In the genomic region with DNA sequence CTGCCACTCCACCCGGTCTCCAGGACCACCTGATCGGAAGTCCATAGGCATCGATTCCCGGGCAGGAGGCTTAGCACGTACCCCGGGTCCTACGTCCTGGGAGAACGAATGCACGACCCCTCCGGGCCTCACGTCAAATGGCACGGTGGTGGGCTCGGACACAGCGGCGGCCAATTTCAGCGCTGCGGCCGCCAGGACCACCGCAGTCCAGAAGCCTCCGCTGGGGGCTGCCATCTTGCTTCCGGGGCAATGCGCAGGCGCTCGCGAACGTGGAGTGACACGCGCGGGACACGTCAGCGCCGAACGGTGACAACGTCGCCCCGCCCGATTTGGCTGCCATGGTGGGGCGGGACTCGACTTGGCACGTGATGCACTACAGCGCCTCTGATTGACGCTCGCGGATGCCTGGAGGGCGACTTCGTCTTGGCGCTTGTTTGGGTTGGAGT, we compare ENCODE assay signal across 7 mouse cellular contexts. TPM values are rescaled to one million over a fixed set of nuclear protein-coding genes. Genes with fewer than 3 reads are reported as not detected.
DNase-seq lines count a peak whose midpoint lies in the region; ATAC-seq lines count a peak whose summit lies in the region.

TSS of gene Mydgf (minus strand) at position 263 of the 446 bp plus-strand sequence.

- H3K4me2 ChIP-seq in embryonic facial prominence, embryonic 12.5 days (replicated peaks), result peak within 1 kb of the TSS; percentile 91
- peak within 1 kb of the TSS; percentile 78 for H3K4me2 ChIP-seq in limb, embryonic 11.5 days (ENCODE audit: low read depth, severe bottlenecking)
- H3K4me2 ChIP-seq in midbrain, embryonic 14.5 days (ENCODE audit: low read length), result peak within 1 kb of the TSS; percentile 66

- WGBS in embryonic facial prominence, embryonic 12.5 days, result under 1% methylated on average over 47 of the region's 47 CpGs
- under 1% methylated on average over 47 of the region's 47 CpGs for WGBS in limb, embryonic 11.5 days
- under 1% methylated on average over 47 of the region's 47 CpGs for WGBS in midbrain, embryonic 14.5 days

- peak; percentile 69 for ATAC-seq in embryonic facial prominence, embryonic 12.5 days (ENCODE audit: insufficient number of reproducible peaks, insufficient read depth, low FRiP score, low TSS enrichment)
- ATAC-seq in limb, embryonic 11.5 days (ENCODE audit: insufficient number of reproducible peaks, low FRiP score, low TSS enrichment, low read depth), result peak; percentile 85
- peak; percentile 93 for ATAC-seq in midbrain, embryonic 14.5 days (ENCODE audit: low FRiP score, low TSS enrichment)

- peak within 1 kb of the TSS; percentile 63 for H3K27ac ChIP-seq in embryonic facial prominence, embryonic 12.5 days
- no peak within 1 kb of the TSS for H3K27ac ChIP-seq in limb, embryonic 11.5 days (replicated peaks; ENCODE audit: low read depth, low read length)
- peak within 1 kb of the TSS; percentile 55 for H3K27ac ChIP-seq in midbrain, embryonic 14.5 days (replicated peaks; ENCODE audit: low read depth, low read length)

- DNase-seq in adrenal gland, postnatal 25 days, result peak; percentile 97
- peak; percentile 99 for DNase-seq in heart, adult 11 months
- peak; percentile 95 for DNase-seq in kidney, adult 18-20 months
- peak; percentile 97 for DNase-seq in limb, embryonic 11.5 days (ENCODE audit: low spot score)
- peak; percentile 98 for DNase-seq in midbrain, embryonic 14.5 days
- peak; percentile 88 to 92 for DNase-seq in spleen, adult 18-20 months

- no peaks in the 10 kb centered on the region for H3K27me3 ChIP-seq in embryonic facial prominence, embryonic 12.5 days
- no peaks in the 10 kb centered on the region for H3K27me3 ChIP-seq in limb, embryonic 11.5 days (ENCODE audit: control insufficient read depth, insufficient read depth, low read length)
- no peaks in the 10 kb centered on the region for H3K27me3 ChIP-seq in midbrain, embryonic 14.5 days (ENCODE audit: control insufficient read depth, insufficient read depth, low read length)

- H3K9me3 ChIP-seq in embryonic facial prominence, embryonic 12.5 days, result no peaks in the 10 kb centered on the region
- no peaks in the 10 kb centered on the region for H3K9me3 ChIP-seq in limb, embryonic 11.5 days (ENCODE audit: control insufficient read depth, low read length)
- no peaks in the 10 kb centered on the region for H3K9me3 ChIP-seq in midbrain, embryonic 14.5 days (ENCODE audit: control insufficient read depth, low read length)

- H3K4me1 ChIP-seq in embryonic facial prominence, embryonic 12.5 days, result peaks cover 23% of the 10 kb centered on the region
- H3K4me1 ChIP-seq in limb, embryonic 11.5 days (ENCODE audit: control insufficient read depth, insufficient read depth, low read length), result peaks cover 9% of the 10 kb centered on the region
- H3K4me1 ChIP-seq in midbrain, embryonic 14.5 days (ENCODE audit: control insufficient read depth, insufficient read depth, low read length), result peaks cover 13% of the 10 kb centered on the region

- H3K9ac ChIP-seq in embryonic facial prominence, embryonic 12.5 days, result peak within 1 kb of the TSS; percentile 71
- H3K9ac ChIP-seq in limb, embryonic 11.5 days (ENCODE audit: low read length), result peak within 1 kb of the TSS; percentile 70
- peak within 1 kb of the TSS; percentile 70 for H3K9ac ChIP-seq in midbrain, embryonic 14.5 days (replicated peaks; ENCODE audit: low read length)

- H3K36me3 ChIP-seq in embryonic facial prominence, embryonic 12.5 days, result peaks cover 56% of the 10 kb centered on the region
- peaks cover 11% of the 10 kb centered on the region; the same call in 1 of the 2 replicates for H3K36me3 ChIP-seq in limb, embryonic 11.5 days (ENCODE audit: control insufficient read depth, insufficient read depth, low read length)
- H3K36me3 ChIP-seq in midbrain, embryonic 14.5 days (ENCODE audit: control insufficient read depth, insufficient read depth, low read length), result peaks cover 57% of the 10 kb centered on the region

- peak within 1 kb of the TSS; percentile 83 for H3K4me3 ChIP-seq in embryonic facial prominence, embryonic 12.5 days
- H3K4me3 ChIP-seq in limb, embryonic 11.5 days (ENCODE audit: low read depth, low read length), result peak within 1 kb of the TSS; percentile 85
- H3K4me3 ChIP-seq in midbrain, embryonic 14.5 days (replicated peaks; ENCODE audit: low read depth, low read length), result peak within 1 kb of the TSS; percentile 78

RNA-seq across cellular contexts. Expression of gene Mydgf, which starts in this region (rescaled TPM):
- 60.4 TPM in 2 replicates for total RNA-seq in adrenal gland, postnatal 25 days (2021)
- 71.0 and 76.2 TPM in 2 replicates for polyA plus RNA-seq in embryonic facial prominence, embryonic 12.5 days (2016; fragmentation: Nextera tagmentation; extraction: Ambion mirVana)
- polyA plus RNA-seq in limb, embryonic 11.5 days (2014; fragmentation: Nextera tagmentation; extraction: Ambion mirVana), result 65.6 and 65.9 TPM in 2 replicates
- 55.1 and 57.5 TPM in 2 replicates for polyA plus RNA-seq in midbrain, embryonic 14.5 days (2014; fragmentation: Nextera tagmentation; extraction: Ambion mirVana)
